Mouse (Mus musculus) embryonic facial prominence, embryonic 14.5 days (tissue): ENCODE measurements around the gene Fhl1. TPM values are rescaled to one million over a fixed set of nuclear protein-coding genes. Genes with fewer than 3 reads are reported as not detected.

Experiments used
- ATAC-seq: fragments of 200-750 bp; cut with Nextera tagmentation; 2 replicates; pipeline ENCODE4 v1.8.0; 2017; ENCODE audit warnings: low read depth, moderate number of reproducible peaks, moderate TSS enrichment
- DNase-seq: peaks from one replicate; pipeline ENCODE4 v3.0.0-alpha.2; 2015; ENCODE audit warnings: low spot score
- H3K27ac ChIP-seq: fragments of 300-500 bp; sonication (generic); replicated peaks from 2 replicates; pipeline ENCODE4 v1.5.1; 2014; ENCODE audit warnings: low read depth, mild to moderate bottlenecking, low read length, moderate library complexity
- H3K27me3 ChIP-seq: fragments of 300-500 bp; sonication (generic); replicated peaks from 2 replicates; pipeline ENCODE4 v1.6.1; 2014; ENCODE audit warnings: low read length; ENCODE audit not compliant: control insufficient read depth, insufficient read depth
- H3K36me3 ChIP-seq: fragments of 300-500 bp; sonication (generic); 2 replicates; pipeline ENCODE4 v1.6.1; 2014; ENCODE audit warnings: low read length, mixed read lengths; ENCODE audit not compliant: control insufficient read depth, insufficient read depth
- H3K4me1 ChIP-seq: fragments of 300-500 bp; sonication (generic); 2 replicates; pipeline ENCODE4 v1.6.1; 2014; ENCODE audit warnings: antibody characterized with exemption, low read length; ENCODE audit not compliant: control insufficient read depth, insufficient read depth
- H3K4me2 ChIP-seq: fragments of 300-500 bp; sonication (generic); 2 replicates; pipeline ENCODE4 v1.6.1; 2014; ENCODE audit warnings: low read depth, mild to moderate bottlenecking, low read length, moderate library complexity, mixed read lengths
- H3K4me3 ChIP-seq: fragments of 300-500 bp; sonication (generic); 2 replicates; pipeline ENCODE4 v1.5.1; 2014; ENCODE audit warnings: low read depth, mild to moderate bottlenecking, low read length
- H3K9ac ChIP-seq: fragments of 300-500 bp; sonication (generic); 2 replicates; pipeline ENCODE4 v1.6.1; 2014; ENCODE audit warnings: low read depth, mild to moderate bottlenecking, low read length, moderate library complexity, mixed read lengths
- H3K9me3 ChIP-seq: fragments of 300-500 bp; sonication (generic); 2 replicates; pipeline ENCODE4 v1.6.1; 2016; ENCODE audit warnings: low read length; ENCODE audit not compliant: control insufficient read depth
- WGBS: fragments of 180-500 bp; shearing (Covaris S2); extraction: QIAGEN DNeasy Blood & Tissue Kit; methylation state at CpG from one replicate; pipeline ENCODE4 v1.1.7; 2014; 5-methylcytosine and 5-hydroxymethylcytosine counted together
- polyA plus RNA-seq: library from polyadenylated mRNA; unstranded; fragments of >200 nt; fragmentation: Nextera tagmentation; extraction: Ambion mirVana; gene quantifications from 2 replicates; pipeline ENCODE4 v1.2.1, GENCODE M21; 2014

The Fhl1 gene
- polyA plus RNA-seq, 1 experiment from 2014 or later, result 452 TPM

DNA sequence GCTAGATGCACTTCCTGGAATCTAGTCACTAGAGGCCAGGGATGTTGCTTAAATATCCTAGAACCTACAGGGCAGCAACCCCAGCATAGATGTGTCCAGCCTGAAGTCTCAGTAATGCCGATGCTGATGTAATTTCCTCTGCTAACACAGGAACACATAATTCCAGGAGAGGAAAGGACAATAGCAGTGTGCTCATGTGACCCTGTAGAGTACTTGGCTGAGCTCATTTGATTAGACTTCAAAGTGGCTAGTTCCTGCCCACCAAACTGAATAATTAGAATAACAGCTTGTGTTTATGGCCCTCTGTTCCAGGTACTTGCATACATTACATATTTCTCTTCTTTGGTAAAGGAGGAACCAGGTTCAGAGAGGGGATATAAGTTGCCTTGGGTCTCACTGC is 4.6 kb downstream of the Fhl1 start:
- no peak overlapping the region for H3K9ac ChIP-seq
- no peaks in the 10 kb centered on the region for H3K27me3 ChIP-seq
- no peaks in the 10 kb centered on the region for H3K36me3 ChIP-seq
- H3K27ac ChIP-seq, result no peak overlapping the region
- H3K9me3 ChIP-seq, result no peaks in the 10 kb centered on the region
- no peaks in the 10 kb centered on the region for H3K4me1 ChIP-seq
- H3K4me3 ChIP-seq, result no peak overlapping the region
- ATAC-seq (no peak), DNase-seq (no peak)
- H3K4me2 ChIP-seq, result no peak overlapping the region
- WGBS, result 70% methylated on average over 1 of the region's 1 CpGs

DNA sequence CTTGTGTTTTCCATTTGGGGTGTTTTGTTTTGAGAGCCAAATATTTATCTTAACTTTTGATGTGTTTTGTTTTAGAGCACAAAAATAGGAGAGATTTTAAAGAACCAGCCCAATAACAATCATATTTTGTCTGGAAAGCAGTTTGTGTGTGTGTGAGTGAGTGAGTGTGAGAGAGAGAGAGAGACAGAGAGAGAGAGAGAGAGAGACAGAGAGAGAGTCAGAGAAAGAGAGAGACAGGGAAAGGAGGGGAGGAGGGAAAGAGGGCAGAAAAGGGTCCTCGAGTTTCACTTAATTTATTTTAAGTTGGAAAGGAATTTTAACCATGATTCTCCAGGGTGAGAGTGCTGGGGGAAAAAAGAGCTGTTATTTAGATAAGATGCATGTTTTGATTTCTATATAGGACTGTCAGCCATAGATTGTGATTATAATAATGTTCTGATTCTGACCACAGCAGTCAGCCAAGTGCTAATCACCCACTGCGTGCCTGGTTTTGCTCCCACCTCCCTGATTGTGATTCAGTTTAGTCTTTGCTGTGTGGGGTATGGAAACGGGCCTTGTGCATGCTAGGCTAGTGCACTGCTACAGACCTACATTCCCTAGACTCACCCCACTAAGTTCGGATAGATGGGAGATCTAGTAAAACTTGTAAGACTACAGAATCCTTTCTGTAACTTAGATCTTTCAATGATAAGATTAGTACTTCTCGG is 6.4 kb downstream of the Fhl1 start:
- 50% methylated on average over 5 of the region's 5 CpGs for WGBS
- Histone ChIP-seq H3K27ac (no peak overlapping the region), H3K27me3 (no peaks in the 10 kb centered on the region), H3K9me3 (no peaks in the 10 kb centered on the region), H3K9ac (no peak overlapping the region), H3K4me2 (no peak overlapping the region), H3K4me1 (no peaks in the 10 kb centered on the region), H3K36me3 (no peaks in the 10 kb centered on the region), H3K4me3 (no peak overlapping the region)
- DNase-seq (no peak), ATAC-seq (no peak)

DNA sequence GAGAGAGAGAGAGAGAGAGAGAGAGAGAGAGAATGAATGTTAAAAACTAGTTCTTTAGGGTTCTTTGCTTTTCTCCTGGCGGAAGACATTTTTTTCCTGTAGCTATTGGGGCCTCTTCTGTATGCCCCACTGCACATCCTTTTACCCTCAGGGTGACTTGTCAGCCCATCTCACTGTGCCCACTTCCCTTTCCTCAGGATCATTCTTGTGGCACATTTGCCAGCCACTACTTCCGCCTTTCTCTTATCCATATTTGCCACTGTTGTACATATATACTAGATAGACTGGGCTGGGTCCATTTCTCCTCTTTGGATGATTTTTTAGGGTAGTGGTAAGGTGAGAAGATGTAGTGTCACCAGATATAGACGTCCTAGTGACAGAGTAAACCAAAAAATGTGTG is 9.8 kb downstream of the Fhl1 start:
- ATAC-seq (no peak), DNase-seq (no peak)
- WGBS, result 63% methylated on average over 3 of the region's 3 CpGs
- H3K36me3 ChIP-seq, result no peaks in the 10 kb centered on the region
- H3K27ac ChIP-seq, result no peak overlapping the region
- no peak overlapping the region for H3K4me2 ChIP-seq
- H3K9me3 ChIP-seq, result no peaks in the 10 kb centered on the region
- no peaks in the 10 kb centered on the region for H3K4me1 ChIP-seq
- H3K4me3 ChIP-seq, result no peak overlapping the region
- H3K27me3 ChIP-seq, result no peaks in the 10 kb centered on the region
- no peak overlapping the region for H3K9ac ChIP-seq

DNA sequence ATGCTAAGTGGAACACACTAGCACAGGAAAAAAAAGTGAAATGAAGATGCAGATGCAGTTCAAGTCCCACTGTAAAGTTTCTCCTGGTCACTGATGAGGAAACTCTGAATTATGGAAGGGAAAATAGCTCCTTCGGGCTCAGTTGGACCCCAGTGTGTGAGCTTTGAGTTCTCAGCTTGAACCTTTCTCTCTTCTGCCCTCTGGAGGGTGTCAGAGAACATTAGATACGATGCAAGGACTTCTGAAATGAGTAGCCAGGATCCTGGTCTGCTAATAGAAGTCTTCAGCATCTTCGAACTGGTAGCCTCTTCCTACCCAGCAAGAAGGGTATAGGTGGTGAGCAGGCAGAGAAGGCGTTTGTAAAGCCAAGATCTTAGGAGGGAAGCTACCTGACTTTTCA is 19.9 kb downstream of the Fhl1 start:
- Histone ChIP-seq H3K4me1 (no peaks in the 10 kb centered on the region), H3K4me3 (no peak overlapping the region), H3K4me2 (no peak overlapping the region), H3K27me3 (no peaks in the 10 kb centered on the region), H3K27ac (no peak overlapping the region), H3K9ac (no peak overlapping the region), H3K9me3 (no peaks in the 10 kb centered on the region), H3K36me3 (no peaks in the 10 kb centered on the region)
- DNase-seq (no peak), ATAC-seq (no peak)
- 63% methylated on average over 4 of the region's 4 CpGs for WGBS

DNA sequence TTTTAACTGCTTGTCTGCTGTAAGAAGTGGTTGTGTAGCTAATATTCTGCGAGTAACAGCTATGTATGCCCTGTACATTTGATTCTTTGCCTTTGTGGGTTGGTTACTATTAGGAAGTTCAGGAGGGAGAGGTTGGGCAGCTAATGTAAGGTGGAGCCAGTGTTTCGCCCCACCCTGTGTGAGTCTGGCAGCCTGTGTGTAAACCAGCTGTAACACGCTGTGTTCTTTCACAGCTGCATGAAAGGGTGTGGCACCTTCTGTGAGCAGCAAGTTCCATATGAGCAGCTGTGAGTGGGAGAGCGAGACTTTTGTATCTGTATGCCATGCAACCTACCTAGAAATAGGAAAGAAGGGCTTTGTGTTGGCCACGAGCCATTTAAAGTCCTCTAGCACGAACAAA is 20.6 kb downstream of the Fhl1 start:
- H3K4me3 ChIP-seq, result no peak overlapping the region
- ATAC-seq (no peak), DNase-seq (peak; percentile 25)
- no peaks in the 10 kb centered on the region for H3K36me3 ChIP-seq
- H3K27me3 ChIP-seq, result no peaks in the 10 kb centered on the region
- no peak overlapping the region for H3K9ac ChIP-seq
- H3K4me2 ChIP-seq, result no peak overlapping the region
- 69% methylated on average over 6 of the region's 6 CpGs for WGBS
- no peaks in the 10 kb centered on the region for H3K9me3 ChIP-seq
- H3K4me1 ChIP-seq, result no peaks in the 10 kb centered on the region
- H3K27ac ChIP-seq, result no peak overlapping the region

DNA sequence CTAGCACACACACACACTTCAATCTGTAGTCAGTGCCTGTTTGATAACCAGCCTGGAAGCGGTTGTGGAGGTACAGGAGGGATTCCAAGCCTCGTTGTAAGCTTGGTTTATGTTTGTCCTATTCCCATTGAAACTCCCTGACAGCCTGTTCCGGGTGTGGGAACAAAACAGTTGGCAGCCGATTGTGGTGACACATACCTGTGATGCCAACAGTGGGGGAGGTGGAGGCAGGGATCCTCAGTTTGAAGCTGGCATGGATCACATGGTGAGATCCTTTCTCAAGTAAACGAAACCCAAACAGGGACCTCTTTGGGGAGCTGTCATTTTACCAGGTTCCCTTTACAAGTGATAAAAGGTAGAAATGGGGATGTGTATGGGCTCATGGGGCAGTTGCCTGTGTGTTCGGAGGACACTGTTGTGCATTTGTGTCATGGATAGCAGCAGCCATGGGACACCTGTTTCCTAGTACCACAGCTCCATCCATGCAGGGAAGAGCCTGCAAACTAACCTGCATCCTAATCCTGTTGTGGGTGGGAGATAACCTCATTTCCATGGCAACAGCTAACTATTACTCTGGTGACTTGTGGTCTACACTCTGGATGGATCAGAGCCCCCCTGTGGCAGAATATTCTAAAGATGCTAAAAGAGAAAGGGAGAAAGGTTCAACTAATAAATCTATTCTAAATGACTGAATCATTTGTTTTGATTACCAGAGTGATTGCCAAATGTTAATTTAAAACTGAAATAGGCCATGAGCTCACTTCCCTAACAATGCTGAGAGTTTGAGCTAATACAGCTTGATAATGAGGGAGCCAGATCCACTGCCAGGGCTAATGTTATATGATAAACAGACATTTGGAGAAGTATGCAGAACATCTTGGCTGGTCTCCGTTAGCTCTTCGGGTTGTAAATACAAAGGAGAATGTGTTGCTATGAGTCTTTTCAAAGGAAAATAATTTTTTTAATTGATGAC is 22.0 kb downstream of the Fhl1 start:
- ATAC-seq, result no peak
- Histone ChIP-seq H3K4me2 (no peak overlapping the region), H3K9ac (no peak overlapping the region), H3K4me3 (no peak overlapping the region), H3K36me3 (no peaks in the 10 kb centered on the region), H3K9me3 (no peaks in the 10 kb centered on the region), H3K27ac (no peak overlapping the region), H3K27me3 (no peaks in the 10 kb centered on the region), H3K4me1 (no peaks in the 10 kb centered on the region)
- no peak for DNase-seq
- WGBS, result 82% methylated on average over 8 of the region's 8 CpGs

DNA sequence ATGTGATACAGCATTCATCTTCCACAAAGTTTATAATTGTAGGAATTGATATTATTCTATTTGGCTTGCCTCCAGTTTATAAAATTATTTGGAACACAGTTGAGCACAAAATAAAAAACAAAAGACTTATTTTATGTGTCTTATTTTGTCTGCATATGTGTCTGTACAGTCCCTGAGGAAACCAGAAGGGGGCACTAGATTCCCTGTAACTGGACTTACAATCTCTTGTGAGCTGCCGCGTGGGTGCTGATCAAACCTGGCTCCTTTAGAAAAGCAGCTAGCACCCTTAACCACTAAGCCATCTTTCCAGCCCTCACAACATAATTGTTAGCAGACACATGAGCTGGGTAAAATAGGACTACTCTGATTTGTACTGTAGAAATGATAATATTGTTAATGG is 24.1 kb downstream of the Fhl1 start:
- ATAC-seq, result no peak
- Histone ChIP-seq H3K4me2 (no peak overlapping the region), H3K4me1 (no peaks in the 10 kb centered on the region), H3K36me3 (no peaks in the 10 kb centered on the region), H3K9me3 (no peaks in the 10 kb centered on the region), H3K27ac (no peak overlapping the region), H3K9ac (no peak overlapping the region), H3K4me3 (no peak overlapping the region), H3K27me3 (no peaks in the 10 kb centered on the region)
- 25% methylated on average over 2 of the region's 2 CpGs for WGBS
- DNase-seq, result peak; percentile 45

DNA sequence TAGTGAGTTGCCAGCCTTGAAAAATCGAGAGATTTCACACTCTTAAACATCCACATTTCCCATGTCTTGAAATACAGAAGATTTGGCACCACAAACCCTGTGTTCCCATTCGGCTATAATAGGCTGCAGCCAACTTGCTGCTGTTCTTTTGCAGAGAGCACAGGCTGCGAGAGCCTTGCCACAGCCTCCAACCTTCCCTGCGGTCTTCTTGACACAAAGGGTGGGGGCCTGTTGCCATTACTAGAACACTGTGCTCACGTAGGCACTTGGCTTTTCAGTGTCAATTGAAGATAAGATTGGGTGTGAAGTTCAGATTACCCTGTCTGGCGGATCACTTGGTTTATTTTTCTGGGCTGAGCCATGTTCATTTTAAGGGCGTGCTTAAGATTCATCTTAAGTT is 24.8 kb downstream of the Fhl1 start:
- ATAC-seq, result no peak
- Histone ChIP-seq H3K4me3 (no peak overlapping the region), H3K4me1 (no peaks in the 10 kb centered on the region)

More for the DNA sequence above, 24.8 kb downstream of the Fhl1 start:
- no peaks in the 10 kb centered on the region for H3K9me3 ChIP-seq
- H3K4me2 ChIP-seq, result no peak overlapping the region
- no peak overlapping the region for H3K9ac ChIP-seq
- no peak overlapping the region for H3K27ac ChIP-seq
- WGBS, result 77% methylated on average over 7 of the region's 7 CpGs
- H3K36me3 ChIP-seq, result no peaks in the 10 kb centered on the region
- no peaks in the 10 kb centered on the region for H3K27me3 ChIP-seq
- DNase-seq, result no peak
